Mouse (Mus musculus): ENCODE measurements at regions not wholly inside any gene's neighbourhood (a gene's known extent, or its start where the extent isn't known, plus 50 kb on each side); places are given as distances from the start of the nearest gene placed in this dataset.

GRCm38 (mm10) chr13:28794547-28794946, 159.0 kb downstream of the Sox4 start:
- DNase-seq (ENCODE audit: low read depth) = no peak

- DNase-seq (ENCODE audit: low read depth) = no peak
Observed at GRCm38 (mm10) chr13:28793166-28793935, 160.2 kb downstream of the Sox4 start.

- no peak for DNase-seq (ENCODE audit: low read depth)
Observed at GRCm38 (mm10) chr13:28792461-28793165, 160.9 kb downstream of the Sox4 start.

- DNase-seq (ENCODE audit: low read depth) = no peak
Observed at GRCm38 (mm10) chr13:28790381-28790780, 163.1 kb downstream of the Sox4 start.

DNA sequence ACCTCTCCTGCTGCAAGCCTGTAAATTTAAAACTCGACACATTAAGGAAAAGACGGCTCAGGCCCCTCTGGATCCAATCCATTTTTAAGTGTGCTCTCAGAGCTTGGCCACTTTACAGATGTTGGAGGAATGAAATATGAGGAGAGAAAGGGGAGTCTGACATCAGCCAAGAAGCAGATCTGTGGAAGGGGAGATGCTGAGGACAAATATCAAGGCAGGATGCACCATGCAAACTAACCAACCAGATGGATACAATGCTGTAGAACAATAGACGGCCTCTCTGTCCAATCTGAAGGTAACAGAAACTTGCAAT, 166.2 kb downstream of the Sox4 start:
- no peak for DNase-seq (ENCODE audit: low read depth)

GRCm38 (mm10) chr13:28786629-28787330, 166.7 kb downstream of the Sox4 start:
- no peak for DNase-seq (ENCODE audit: low read depth)

DNA sequence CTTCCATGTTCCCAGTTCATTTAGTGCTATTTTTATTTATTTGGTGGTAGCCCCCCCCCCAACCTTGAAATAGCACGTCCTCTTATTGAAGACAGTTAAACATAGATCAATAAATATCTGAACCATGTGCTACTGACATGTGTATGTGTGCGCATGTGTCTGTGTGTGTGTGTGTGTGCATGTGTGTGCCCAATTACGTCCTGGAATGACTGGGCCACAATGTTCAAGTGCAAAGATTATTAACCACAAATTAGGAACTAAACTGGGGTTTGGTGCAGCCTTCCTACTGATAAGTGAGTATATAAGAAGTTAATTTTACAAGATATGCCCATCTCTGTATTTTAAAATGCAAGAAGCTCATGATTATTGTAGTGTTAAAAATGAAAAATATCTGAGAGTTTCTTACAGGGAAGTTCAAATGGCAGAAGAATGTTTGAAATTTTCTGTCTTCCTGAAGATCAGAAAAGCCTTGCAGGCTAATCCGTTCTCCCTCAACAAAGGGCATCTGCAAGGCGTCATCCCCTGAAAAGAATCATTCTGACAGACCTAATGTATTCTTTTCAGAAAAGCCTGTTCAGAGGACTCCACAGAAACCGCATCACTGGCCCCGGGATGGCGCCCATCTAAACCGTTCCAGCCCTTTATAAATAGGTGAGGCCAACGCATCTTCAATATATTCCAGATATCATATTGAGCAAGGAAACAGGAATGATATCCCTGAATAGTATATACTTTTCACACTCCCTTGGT, 170.8 kb downstream of the Sox4 start:
- no peak for DNase-seq (ENCODE audit: low read depth)

- DNase-seq (ENCODE audit: low read depth) = no peak
Observed at GRCm38 (mm10) chr13:28782081-28782480, 171.4 kb downstream of the Sox4 start.

- DNase-seq (ENCODE audit: low read depth) = no peak
Observed at GRCm38 (mm10) chr13:28781660-28782059, 171.9 kb downstream of the Sox4 start.

- no peak for DNase-seq (ENCODE audit: low read depth)
Observed at GRCm38 (mm10) chr13:28780462-28780861, 173.1 kb downstream of the Sox4 start.

DNA sequence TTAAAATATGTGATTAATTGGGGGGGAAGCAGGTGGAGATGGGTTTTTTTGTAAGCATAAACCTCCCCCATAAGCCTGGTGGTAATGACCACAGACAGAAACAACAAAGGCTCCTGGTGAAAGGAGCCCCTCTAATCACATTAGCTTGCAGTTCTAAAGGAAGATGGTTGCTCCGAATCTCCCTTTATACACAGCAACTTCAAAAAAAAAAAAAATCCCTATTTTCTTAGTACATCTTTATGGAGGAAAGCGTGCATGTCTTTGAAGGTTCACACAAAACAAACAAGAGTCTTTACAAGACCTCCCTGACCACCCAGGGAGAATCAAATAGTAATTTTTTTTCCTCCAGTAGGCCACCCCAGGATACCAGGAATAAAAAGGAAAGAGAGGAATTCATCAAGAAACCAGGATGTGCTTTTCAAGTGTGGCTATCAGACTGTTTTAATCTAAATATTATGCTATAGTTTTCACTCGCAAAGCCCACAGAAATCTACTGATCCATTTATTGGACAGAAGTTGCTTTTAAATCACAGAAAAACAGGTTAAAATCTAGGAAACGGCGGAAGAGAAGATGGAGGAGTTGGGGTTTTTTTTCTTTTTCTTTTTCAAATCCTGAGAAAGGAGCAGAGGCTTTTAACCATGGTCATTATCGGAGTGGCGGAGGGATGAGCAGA, 178.2 kb downstream of the Sox4 start:
- no peak for DNase-seq (ENCODE audit: low read depth)

DNA sequence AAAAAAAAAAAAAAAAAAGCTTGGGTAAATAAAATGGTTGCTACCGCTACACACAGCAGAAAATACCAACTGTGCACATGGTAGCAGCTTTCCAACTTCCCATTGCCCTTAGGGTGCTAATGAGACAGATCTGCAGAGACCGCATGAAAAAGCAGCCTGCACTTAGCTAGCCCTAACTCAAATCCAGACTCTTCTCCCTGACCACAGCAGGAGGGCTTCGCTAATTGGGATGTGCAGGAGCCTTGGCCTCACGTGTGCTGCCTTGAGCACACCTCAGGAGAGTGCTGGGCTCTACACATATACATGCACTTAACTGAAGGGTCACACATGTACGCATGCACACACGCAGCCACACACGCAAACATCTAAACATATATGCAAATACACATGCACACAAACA, 178.9 kb downstream of the Sox4 start:
- no peak for DNase-seq (ENCODE audit: low read depth)

DNA sequence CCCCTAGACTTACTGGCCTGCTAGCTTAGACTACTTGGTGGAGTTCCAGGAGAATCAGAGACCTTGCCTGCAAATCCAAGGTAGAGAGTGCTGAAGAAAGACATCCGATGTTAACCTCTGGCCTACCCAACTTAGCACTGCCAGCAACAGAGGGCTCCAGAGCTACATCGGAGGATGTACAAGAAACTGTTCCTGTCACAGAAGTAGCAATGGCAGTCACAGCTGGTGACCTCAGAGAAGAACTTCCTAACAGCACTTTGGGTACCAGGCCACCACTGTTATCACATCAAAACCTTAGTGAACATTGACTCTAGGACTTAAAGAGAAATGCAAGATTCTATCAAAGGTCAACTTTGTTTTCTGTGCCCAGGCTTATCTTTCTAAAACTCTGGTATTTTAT, 180.0 kb downstream of the Sox4 start:
- no peak for DNase-seq (ENCODE audit: low read depth)

DNA sequence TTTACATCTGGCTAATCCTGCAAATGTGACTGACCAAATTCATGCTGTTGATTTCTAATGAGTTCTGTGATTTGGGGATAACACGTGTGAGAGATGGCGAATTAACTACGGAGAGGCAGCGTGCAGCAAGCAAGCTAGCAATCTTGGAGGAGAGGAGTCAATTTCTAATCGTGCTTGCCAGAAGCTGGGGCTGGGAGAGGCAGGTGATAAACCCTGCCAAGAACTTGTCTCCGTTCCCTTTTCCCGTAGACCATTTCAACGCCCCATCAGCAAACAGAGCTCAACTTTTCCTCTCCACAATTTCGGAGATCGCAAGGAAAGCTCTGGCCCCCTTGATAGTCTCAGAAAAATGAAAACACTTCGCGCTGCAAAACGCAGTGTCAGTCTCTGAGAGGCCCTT, 183.0 kb downstream of the Sox4 start:
- no peak for DNase-seq (ENCODE audit: low read depth)

DNA sequence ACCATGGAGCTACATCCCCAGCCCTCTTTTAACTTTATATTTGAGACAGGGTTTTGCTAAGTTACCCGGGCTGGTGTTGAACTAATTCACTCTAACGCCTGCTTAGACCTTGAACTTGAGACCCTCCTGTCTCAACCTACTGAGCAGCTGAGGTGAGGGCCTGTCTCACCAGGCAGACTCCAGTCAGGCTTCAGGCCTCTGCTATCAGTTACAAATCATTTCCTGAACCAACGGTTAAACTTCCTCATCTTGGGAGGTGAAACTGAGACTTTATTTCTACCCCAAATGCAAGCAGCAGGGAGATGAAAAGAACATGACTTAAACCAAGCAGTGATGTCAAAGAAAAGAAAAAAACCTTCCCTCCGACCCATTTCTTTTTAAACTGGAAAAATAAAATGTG, 183.5 kb downstream of the Sox4 start:
- no peak for DNase-seq (ENCODE audit: low read depth)

DNA sequence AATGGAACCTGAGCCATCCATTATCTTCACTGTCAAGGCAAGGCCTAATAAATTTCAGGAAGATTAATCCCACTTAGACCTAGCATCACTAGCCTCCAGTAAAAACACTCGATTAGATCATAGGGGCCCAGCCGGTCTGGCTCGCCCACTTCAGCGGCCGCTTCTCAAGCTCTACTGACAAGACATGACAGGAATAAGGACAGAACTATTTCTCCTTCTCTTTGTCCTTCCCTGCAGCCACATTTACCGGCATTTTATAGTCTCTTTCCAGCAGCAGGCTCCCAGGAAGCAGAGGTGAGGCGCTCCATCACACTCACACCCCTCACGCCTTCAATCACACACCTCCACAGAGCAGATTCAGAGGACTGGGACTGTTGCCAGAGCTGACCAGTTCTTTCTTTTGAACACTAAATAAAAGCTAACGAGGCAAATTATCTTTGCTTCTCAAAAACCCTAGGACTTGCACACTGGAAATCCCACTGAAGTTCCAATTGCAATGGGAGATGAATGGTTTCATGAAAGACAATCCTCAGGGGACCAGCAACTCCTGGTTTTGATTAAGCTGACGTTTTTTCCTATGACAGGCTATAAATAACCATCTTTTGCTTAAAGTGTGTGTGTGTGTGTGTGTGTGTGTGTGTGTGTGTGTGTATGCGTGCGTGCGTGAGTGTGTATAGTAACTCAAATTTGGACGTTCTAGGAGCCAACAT, 184.6 kb downstream of the Sox4 start:
- no peak for DNase-seq (ENCODE audit: low read depth)

DNA sequence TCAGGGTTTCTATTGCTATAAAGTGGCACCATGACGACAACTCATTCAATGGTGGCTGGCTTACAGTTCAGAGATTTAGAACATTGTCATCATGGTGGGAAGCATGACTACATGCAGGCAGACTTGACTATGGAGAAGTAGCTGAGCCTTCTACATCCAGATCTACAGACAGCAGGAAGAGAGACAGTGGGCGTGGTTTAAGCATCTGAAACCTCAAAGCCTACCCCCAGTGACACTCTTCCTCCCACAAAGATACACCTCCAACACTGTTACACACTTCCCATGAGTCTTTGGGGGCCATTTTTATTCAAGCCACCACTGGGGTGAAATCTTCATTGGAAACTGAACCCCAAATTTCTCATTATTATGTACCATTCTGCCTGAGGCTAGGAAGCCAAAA, 191.0 kb downstream of the Sox4 start:
- DNase-seq (ENCODE audit: low read depth) = no peak

DNA sequence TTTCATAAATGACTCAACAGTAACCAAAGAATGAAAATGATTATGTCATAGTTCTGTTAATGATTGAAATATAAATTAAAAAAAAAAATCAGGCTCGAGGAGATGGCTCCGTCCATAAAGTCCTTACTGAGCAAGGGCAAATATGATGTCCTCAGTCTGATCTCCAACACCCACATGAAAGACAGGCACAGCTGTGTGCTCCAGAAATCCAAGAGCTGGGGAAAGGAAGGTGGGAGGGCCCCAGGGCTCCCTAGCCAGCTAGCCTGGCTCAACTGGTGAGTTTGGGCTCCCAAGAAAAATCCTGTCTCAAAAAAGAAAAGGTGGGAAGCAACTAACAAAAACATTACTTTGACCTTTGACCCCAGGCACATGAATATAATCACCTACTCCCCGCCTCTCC, 194.5 kb downstream of the Sox4 start:
- DNase-seq (ENCODE audit: low read depth) = no peak

GRCm38 (mm10) chr13:28757846-28758522, 195.5 kb downstream of the Sox4 start:
- no peak for DNase-seq (ENCODE audit: low read depth)

- no peak for DNase-seq (ENCODE audit: low read depth)
Observed at GRCm38 (mm10) chr13:28756915-28757765, 196.4 kb downstream of the Sox4 start.

Measured in c-Kit-positive CD71-positive TER-119-negative erythroid progenitor cells, embryonic 14.5 days (primary cell).